Mouse (Mus musculus): Measurements from ENCODE around the gene Fgfr3.

Gene Fgfr3

DNA sequence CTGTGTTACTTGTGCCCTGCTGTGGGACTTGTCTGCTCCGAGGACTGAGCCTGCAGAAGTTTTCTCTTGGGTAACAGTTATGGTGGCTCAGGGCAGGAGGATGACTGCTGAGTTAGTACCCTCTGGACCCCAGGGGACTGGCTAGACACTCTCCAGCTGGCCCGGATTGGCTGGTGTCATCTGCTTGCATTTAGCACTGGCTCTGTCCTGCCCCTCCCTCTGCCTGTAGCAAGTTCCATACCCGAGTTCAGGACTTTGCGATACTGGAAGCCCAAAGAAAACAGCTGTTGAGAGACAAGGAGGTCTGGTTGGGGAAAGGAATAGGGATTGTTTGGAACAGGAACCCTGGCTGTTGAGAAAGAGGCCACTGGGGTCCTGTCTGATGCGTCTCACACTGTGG, 9.0 kb downstream of the Fgfr3 start:
- DNase-seq (ENCODE audit: low spot score), result no peak

DNA sequence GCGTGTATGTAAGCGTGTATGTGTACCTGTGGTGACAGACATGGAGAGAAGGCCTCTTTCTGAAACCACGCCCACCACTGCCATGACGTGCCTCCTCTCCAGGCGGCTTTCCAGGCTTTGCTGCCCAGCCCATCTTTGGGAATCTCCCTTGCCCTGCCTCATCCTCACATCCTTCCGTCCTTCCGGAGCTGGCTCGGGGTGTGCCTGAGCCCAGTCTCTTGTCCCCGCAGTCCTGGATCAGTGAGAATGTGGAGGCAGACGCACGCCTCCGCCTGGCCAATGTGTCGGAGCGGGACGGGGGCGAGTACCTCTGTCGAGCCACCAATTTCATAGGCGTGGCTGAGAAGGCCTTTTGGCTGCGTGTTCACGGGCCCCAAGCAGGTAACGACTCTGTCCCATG, 9.6 kb downstream of the Fgfr3 start:
- no peak for DNase-seq (ENCODE audit: low spot score)

DNA sequence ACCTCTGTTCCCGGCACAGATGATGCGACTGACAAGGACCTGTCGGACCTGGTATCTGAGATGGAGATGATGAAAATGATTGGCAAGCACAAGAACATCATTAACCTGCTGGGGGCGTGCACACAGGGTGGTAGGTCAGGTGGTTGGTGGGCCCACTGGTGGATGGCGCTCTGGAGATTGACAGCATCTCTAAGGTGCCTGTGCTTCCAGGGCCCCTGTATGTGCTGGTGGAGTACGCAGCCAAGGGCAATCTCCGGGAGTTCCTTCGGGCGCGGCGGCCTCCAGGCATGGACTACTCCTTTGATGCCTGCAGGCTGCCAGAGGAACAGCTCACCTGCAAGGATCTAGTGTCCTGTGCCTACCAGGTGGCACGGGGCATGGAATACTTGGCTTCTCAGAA, 12.4 kb downstream of the Fgfr3 start:
- no peak for DNase-seq (ENCODE audit: low spot score)

DNA sequence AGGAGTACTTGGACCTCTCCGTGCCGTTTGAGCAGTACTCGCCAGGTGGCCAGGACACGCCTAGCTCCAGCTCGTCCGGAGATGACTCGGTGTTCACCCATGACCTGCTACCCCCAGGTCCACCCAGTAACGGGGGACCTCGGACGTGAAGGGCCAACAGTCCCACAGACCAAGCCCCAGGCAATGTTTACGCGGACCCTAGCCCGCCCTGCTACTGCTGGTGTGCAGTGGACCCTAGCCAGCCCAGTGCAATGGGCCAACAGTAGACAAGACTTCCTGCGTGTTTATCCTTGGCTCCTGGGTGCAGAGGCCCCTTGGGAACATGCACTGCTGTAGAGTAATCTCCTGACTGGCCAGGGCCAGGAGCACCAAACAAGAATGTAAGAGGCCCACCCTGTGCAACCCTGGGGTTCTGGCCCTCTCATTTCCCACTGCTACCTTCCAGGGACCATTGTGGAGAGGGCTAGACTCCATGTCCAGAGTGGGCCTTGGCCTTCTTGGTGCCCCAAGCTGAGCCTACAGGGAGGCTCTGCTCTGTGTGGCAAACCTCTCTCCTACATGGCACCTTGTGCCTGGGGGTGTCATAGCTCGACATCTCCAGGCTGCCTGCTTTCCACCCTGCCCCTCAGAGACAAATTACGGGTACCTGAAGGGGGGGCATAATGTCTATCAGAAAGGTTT, 14.1 kb downstream of the Fgfr3 start:
- no peak for DNase-seq (ENCODE audit: low spot score)

DNA sequence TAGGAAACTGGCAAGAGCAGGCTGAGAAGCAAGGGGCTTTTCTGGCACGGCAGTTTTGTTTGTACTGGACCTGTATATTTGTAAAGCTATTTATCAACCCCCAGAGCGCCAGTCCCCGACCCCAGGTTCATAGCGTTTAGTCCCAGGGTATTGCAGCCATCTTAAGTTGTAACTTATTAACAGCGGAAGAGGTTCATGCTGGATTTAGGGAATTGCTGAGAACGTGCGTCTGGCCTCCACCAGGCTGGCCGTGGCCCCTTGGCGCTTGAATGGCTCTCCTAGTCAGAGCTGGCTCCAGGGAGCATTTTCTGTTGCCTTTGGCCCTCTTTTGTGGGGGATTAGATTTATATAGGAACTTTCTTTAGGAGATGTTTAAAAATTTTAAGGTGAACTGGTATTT, 14.8 kb downstream of the Fgfr3 start:
- no peak for DNase-seq (ENCODE audit: low spot score)

DNA sequence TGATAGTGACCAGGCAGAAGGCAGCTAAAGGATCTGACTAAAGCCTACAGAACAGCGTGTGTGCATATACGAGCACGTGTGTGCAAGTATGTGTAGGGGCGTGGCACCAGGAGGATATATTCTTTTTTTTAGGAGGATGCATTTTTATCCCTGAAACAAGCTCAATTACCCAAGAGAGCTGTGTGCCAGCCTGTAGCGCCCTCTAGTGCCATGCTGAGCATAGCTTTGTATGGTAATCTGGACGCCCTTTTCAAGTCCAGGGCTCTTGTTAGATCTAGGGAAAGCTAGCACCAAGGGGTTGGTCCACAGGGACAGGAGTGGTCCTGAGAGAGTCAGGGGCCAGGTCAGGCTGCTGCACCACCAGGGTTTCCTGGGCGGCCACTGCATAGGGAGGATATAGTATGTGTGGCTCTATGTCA, 16.4 kb downstream of the Fgfr3 start:
- DNase-seq (ENCODE audit: low spot score), result peak; percentile 55

DNA sequence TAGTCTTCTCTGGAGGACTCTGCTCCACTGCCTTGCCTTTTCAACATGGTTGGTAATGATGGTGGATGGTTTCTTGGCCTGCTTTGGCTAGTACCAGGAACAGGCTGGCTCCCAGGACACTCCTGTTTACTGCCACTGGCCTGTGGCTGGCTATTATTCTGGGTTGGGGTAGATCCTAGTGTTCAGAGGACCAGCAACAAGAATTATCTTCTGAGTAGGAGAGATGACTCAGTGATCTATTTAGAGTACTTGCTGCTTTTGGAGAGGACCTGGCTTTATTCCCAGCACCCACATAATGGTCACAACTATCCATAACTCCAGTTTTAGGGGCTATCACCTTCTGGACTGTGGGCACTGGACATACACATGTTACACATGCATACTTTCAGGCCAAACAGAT, 16.9 kb downstream of the Fgfr3 start:
- DNase-seq (ENCODE audit: low spot score), result no peak

DNA sequence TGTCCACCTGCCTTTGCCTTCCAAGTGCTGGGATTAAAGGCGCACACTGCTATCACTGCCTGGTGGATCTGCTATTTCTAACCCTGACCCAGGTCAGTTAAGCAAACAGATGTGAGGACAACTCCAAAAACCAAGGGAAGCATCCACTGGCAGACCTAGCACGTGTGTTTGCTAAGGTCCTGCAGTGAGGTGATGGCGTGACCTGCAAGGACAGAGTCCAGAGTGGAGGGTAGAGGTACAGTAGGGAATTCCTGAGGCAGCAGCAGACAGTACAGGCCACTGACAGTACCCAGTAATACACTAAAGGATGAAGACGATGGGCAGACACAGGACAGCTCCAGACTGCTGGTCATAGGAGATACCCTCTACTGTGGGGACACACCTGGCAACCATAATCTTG, 19.1 kb downstream of the Fgfr3 start:
- DNase-seq (ENCODE audit: low spot score), result no peak

DNA sequence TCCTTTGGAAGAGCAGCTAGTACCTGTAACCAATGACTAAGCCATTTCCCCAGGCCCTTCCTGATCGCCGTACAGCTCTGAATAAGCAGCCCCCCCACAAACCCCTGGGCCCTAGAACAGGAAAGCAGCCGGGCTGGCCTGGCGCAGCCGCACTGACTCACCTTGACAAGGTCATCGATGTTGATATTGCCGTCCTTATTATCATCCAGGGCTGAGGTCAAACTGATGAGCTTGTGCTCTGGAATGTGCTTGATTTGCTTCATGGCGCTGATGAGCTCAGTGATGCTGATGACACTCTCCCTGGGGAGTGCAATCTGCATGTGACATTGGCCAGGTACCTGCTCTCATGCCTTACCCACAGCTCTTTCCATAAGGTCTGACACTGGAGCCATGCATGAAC, 22.0 kb downstream of the Fgfr3 start:
- no peak for DNase-seq (ENCODE audit: low spot score)

DNA sequence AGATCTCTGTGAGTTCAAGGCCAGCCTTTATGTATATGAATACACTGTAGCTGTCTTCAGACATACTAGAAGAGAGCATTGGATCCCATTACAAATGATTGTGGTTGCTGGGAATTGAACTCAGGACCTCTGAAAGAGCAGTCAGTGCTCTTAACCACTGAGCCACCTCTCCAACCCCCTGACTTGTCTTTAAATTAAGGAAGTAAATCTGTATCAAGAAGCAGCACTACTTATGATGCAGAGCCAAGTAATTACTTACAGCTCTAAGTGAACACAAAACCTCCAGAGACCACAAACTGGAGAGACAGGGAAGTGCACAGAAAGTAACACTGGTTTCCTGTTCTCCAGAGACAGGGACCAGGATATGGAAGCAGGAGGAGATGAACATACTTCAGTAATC, 55.7 kb downstream of the Fgfr3 start:
- DNase-seq (ENCODE audit: low spot score), result no peak

DNA sequence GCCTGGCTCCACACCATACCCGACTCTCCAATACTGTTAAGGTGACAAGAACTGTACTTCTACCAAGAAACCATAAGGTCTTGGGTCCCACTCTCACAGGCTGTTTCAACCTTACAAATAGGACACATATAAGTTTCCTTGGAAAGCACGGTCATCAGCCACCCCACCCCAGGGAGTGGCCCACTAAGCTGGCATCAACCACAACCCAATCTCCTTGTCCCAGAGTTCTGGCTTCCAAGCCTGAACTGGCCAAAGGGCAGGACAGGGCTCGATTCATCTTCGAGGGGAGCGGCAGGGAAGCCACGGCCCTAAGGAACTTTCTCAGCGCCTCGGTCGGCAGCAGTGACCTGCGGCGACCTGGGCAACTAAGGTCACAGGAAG, 60.5 kb downstream of the Fgfr3 start:
- DNase-seq (ENCODE audit: low spot score), result peak; percentile 4

DNA sequence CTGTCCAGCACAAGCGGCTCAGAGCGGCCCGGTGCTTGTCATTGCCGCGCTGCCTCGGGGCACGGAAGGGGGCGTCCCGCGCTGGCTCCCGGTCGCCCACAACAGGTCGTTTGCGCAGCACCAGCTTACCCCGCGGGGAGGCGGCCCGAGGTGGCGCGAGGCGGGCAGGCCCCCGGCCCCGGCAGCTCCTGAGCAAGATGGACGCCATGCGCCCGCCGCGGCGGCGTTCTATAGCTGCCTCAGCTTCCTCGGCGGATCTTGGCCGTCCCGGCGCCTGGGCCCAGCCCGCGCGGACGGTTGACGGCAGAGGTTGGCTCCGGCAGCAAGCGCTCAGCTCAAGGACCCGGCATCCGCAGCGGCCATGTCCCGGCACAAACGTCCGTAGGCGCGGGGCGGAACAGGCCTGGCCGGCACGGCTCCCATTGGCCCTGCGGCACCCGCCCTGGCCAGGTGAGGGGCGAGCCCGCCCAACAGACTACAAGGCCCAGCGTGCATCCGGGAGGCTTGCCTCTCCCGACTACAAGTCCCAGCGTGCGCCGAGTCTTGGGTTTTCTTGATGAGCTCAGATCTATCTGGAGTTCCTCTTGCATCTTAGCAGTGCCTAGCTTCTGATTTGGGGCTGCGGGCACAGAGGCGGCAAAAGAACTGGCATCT, 61.0 kb downstream of the Fgfr3 start, which contains the start of gene Letm1:
TSS of gene Letm1 (minus strand) at position 473 of the 654 bp plus-strand sequence.
- peak; percentile 94 for DNase-seq (ENCODE audit: low spot score)

DNA sequence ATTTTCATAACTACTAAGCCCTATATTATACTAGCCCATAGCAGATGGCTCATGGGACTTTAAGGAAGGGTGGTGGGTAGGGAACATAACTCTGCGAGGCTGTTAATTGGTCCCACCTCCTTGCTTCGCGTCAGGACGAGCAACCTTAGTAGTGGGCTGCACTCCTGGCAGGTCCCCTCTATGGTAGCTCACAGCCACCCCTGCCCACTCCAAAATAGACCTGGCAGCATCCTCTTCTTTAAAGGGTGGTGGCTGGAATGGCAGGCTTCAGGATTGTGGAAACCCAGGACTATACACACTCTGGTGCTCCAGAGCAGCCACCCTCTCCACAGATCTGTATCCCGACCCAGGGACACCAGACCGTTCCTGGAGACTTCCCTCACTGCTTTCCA, 61.5 kb downstream of the Fgfr3 start:
- DNase-seq (ENCODE audit: low spot score), result no peak
